Mouse (Mus musculus) spleen, postnatal 10 days (tissue): ENCODE results near the gene Patl1.
"Not testable (repeated sequence)": the region's sequence is repeated elsewhere in the genome, so short reads cannot be mapped to it uniquely, and the experiment has no call there.

ENCODE experiments used
- DNase-seq, 2 experiments: peaks; one replicate each; pipeline ENCODE4 v3.0.0; 2021 to 2022; ENCODE audit warnings: low spot score in 2 of 2

Patl1 gene

DNA sequence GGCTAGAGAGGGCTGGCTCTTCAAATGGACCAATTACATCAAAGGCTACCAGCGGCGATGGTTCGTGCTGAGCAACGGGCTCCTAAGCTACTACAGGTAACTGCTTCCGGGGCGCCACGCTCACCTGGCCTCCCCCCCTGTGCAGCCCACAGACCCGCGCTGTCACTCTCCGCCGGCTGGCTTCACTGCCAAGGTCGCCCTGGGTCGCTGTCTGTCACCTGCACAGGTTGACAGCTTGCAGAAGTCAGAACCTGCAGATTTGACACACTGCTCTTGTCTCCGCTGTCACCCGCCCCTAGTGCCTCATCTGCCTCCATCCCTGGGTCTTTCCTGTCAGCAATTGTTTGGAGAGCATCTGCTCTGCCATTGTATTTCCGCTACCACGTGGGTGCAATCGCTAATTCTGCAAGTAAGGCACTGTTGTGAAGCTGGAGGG, 54.0 kb downstream of the Patl1 start:
- DNase-seq = peak; percentile 51 to 68

DNA sequence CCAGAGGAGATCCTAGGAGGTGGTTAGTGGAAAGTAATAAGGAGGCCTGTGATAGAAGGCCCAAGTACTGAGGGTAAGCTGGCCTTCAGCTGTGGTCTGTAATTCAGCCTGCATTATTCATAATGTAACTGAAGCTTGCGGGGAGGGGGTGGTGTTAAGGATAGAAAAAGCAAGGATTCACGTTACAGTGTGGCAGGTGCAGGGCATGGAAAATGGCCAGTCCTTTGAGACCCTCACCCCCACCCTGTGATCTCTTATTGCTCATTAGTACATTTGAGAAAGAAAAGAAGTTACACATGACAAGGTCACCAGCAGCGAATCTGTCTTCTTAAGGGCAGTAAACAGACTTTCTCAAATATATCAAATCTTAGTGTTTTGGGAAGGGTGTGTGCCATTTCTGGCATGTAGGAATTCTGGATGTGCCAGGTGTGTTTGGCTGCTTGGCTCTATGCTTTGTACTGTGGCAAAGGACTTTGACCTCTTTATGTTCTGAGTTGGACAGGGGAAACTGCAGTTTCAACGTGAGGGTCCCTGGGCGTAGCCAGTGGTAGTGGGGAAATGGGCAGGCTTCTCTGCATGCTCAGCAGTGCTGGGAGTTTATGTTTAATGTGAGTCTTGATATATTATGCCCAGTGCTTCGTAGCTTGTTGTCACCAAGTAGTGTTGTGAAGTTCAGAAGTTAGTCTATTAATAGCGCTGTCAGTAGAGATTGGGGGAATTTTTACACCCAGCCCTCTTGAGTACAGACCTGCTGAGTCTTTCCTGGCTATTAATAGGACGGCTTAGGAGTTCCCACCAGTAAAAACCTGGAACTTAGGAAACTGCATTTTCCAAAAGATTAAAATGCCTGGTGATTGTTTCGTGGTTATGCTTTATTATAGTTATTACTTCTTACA, 57.2 kb downstream of the Patl1 start:
- no peak for DNase-seq

DNA sequence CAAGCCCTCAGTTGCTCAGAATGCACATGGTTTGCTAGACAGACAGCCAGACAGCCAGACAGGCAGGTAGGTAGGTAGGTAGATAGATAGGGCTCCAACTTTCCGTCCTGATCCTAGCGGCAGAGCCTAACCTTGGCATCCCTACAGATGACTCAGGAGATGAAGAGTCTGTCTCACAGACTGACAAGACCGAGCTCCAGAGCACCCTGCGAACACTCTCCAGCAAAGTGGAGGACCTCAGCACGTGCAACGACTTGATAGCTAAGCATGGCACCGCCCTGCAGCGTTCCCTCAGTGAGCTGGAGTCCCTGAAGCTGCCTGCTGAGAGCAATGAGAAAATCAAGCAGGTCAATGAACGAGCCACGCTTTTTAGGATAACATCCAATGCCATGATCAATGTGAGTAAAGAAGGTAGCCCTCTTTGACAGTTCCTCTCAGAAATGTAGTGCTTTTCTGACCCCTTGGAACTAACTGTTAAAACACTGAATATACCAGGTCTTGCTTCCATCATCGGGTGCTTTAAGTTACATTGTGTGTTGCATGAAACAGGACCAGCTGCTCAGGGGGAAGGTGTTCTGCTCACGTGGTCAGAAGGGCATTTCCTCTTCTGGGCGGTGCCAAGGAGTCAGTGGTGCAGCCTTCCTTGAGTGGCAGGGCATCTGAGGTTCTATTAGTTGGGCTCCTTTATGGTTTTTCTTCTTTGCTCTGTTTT, 61.5 kb downstream of the Patl1 start:
- DNase-seq = peak in 1 of 2 experiments; percentile 27

DNA sequence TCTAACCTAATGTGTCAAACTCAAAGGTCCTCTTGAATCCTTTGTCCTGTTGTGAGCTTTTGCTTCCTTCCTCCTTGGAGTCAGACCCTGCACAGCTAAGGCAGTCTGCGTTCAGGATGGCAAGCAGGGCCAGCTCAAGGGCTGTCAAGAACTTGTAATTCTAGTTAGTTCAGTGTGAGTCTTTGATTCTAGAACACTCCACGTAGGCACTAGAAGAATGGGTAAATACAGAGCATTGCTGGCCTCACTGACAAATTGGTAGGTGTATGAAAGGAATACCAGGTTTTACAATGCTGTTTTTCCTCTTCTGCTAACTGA, 62.0 kb downstream of the Patl1 start:
- DNase-seq = no peak

DNA sequence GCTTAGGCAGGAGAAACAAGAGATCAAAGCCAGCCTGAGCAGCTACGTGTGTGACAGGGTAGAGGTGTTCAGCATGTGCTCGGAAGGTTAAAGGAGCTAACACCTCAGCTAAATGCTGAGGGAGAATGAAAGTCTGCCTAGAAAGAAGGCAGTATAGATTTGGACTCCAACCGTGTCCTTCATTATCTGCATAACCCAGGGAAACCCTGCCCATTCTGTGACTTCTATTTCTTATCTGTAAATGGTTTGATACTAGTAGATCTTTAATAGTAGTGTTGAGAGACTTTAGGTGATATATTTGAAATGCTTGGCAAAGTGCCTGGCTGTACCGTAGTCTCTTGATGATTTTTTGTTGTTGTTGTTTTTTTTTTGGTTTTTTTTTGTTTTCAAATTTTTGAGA, 63.5 kb downstream of the Patl1 start:
- no peak for DNase-seq

DNA sequence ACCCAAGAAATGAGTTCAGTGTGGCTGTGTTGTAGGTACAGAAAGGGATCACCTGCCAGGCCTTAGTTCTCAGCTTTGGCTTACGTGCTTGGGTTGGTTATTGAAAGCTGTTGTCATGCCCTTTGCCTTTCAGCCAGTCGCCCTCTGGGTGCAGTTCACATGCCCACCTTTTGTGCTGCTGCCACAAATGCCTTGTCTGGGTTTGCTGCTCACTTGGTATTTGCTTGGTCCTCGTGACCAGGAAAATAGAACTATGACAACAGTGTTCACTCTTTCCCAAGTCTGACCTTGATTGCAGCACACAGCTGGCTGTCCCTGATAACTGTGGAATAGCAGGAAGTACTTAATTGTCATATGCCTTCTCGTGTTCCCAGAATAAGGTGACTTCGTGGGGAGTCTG, 65.2 kb downstream of the Patl1 start:
- no peak for DNase-seq

DNA sequence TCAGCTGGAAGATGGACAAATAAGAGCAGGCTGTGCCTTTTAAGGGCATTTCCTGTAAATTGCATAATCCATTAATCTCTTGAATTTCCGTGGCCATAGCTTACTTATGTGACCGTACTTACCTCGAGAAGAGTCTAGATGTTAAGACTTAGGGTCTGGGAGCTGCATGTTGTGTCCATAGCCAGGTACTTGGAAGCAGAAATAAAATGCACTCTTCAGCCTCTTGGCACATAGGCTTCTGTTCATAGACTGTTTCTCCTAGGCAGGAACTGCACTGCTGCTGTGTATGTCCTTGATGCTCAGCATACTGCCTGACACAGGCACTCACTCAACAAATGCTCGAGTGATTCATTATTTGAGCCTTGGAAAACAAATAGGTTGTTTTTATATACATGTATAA, 68.3 kb downstream of the Patl1 start:
- DNase-seq = no peak

DNA sequence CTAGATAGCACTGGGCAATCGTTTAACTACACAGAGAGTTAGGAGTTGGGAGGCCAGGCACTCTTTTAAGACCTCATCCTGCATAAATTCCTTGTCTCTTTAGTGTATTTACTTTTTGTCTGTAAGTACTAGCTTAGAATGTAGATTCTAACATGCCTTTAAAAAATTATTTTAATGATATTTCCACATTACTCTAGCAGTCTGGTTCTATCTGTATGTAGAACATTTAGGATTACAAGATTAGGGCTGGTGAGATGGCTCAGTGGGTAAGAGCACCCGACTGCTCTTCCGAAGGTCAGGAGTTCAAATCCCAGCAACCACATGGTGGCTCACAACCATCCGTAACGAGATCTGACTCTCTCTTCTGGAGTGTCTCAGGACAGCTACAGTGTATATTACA, 72.4 kb downstream of the Patl1 start:
- not testable (repeated sequence) for DNase-seq

DNA sequence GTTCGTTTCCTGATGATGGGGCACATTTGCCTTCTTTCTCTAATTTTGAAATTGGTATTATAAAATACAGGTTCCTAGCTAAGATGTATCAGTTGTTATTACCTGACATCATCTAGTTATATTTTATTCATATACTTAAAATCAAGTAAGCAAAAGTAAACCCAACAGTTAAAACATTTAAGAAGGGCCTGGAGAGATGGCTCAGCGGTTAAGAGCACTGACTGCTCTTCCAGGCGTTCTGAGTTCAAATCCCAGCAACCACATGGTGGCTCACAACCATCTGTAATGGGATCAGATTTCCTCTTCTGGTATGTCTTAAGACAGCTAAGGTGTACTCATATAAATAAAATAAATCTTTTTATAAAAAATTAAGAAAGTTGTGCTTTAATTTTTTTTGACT, 75.6 kb downstream of the Patl1 start:
- DNase-seq = no peak

DNA sequence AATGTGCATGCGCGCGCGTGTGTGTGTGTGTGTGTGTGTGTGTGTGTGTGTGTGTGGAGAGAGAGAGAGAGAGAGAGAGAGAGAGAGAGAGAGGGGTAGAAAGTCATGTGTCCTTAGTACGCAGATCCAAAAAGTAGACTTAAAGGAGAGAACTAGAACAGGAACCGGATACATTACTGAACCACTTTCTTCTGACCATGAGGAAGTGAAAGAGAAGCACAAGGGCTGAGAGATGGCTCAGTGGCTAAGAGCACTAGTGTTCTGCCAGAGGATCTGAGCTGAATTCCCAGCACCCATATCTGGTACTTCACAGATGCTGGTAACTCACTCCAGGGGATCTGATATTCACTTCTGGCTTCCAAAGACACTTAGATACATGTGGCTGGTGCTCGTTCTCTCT, 77.1 kb downstream of the Patl1 start:
- no peak for DNase-seq

DNA sequence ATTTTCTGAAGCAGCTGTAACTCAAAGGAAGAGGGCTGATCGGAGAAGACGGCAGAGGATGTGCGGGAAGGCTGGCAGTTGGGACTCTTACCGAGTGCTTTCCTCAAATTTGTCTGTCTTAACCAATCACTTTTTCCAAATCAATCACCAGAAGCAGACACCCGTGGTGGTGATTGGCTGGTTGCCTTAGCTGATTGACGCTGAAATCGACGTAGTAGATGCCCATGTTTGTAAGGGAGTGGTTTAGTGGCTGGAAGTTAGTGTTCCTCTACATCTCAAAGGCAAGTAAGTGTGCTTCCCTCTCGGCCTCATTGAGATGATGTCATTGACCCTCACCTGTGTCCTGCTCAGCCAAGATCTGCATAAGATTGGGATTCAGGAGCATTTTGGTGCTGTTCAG, 79.8 kb downstream of the Patl1 start:
- DNase-seq = no peak

DNA sequence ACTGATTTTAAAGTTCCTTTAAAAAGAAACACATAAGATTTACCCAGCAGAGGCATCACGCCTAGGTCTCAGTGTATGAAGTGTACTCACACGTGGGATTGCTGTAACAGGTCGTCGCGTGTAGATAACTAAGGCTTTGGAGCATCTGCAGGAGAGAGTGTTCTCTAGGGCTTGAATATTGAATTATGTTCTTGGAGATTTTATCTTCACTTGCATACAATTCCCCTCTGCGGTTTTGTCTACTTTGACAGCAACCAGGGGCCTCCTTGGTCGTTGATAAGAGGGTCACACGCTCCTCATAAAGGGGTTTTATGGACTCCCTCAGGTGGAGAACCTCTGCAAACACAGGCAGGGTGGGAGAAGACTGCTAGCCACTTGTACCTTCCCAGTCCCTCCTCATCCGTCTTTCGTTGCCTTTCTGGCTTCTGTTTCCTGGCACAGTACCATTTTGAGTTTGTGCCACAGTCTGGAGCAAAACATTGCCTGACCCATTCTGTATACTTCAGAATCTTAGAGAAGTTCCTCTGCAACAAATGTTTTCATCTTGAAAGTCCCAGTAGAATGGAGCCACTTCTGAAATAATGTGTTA, 80.3 kb downstream of the Patl1 start:
- no peak for DNase-seq
